ENCODE assay signal across 29 mouse cellular contexts in genomic region chr9:7795581-7795980, GRCm38 (mm10). TPM values are rescaled to one million over a fixed set of nuclear protein-coding genes. Genes with fewer than 3 reads are reported as not detected.
DNase-seq lines count a peak whose midpoint lies in the region; ATAC-seq and TF ChIP-seq lines count a peak whose summit lies in the region.
"Had no signal": no experiment of that assay in that cellular context is flagged by ENCODE, and none has a peak within 500 bp of the region (broad histone marks: within the 10 kb centered on the region; RNA-seq: fewer than 3 reads in every experiment).

No protein-coding gene starts in this region.

- 0 out of 2 replicates have a peak, but pooled peaks cover 6% of the 10 kb centered on the region for H3K4me1 ChIP-seq in forebrain, embryonic 13.5 days
- no peaks in the 10 kb centered on the region for H3K4me1 ChIP-seq in forebrain, embryonic 11.5 days (replicated peaks; ENCODE audit: control insufficient read depth, insufficient read depth, low read length)
- H3K4me1 ChIP-seq in forebrain, embryonic 16.5 days (replicated peaks; ENCODE audit: control insufficient read depth, insufficient read depth, low read length), result no peaks in the 10 kb centered on the region
- no peaks in the 10 kb centered on the region for H3K4me1 ChIP-seq in forebrain, postnatal 0 days (ENCODE audit: insufficient read depth)
- peaks cover 3% of the 10 kb centered on the region; the same call in 1 of the 2 replicates for H3K4me1 ChIP-seq in midbrain, embryonic 16.5 days (ENCODE audit: control insufficient read depth, insufficient read depth, low read length)
- H3K4me1 ChIP-seq in midbrain, embryonic 14.5 days (ENCODE audit: control insufficient read depth, insufficient read depth, low read length), result no peaks in the 10 kb centered on the region
- H3K4me1 ChIP-seq: embryonic facial prominence, embryonic 10.5 days; embryonic facial prominence, embryonic 13.5 days; heart, embryonic 10.5 days; heart, embryonic 13.5 days had no signal

- no peak overlapping the region for H3K4me3 ChIP-seq in forebrain, embryonic 13.5 days
- no peak overlapping the region for H3K4me3 ChIP-seq in forebrain, embryonic 11.5 days (ENCODE audit: low read depth, low read length)
- no peak overlapping the region for H3K4me3 ChIP-seq in forebrain, embryonic 16.5 days (replicated peaks; ENCODE audit: low read length)
- H3K4me3 ChIP-seq in forebrain, postnatal 0 days (ENCODE audit: low read depth, low read length), result no peak overlapping the region
- H3K4me3 ChIP-seq in midbrain, embryonic 16.5 days (ENCODE audit: low read depth, low read length), result no peak overlapping the region
- H3K4me3 ChIP-seq in midbrain, embryonic 14.5 days (replicated peaks; ENCODE audit: low read depth, low read length), result no peak overlapping the region
- no peak overlapping the region for H3K4me3 ChIP-seq in left cerebral cortex, adult 2 months
- H3K4me3 ChIP-seq: embryonic facial prominence, embryonic 10.5 days; embryonic facial prominence, embryonic 13.5 days; erythroblast, embryonic 14.5 days; gastrocnemius, adult 2 months; heart, embryonic 10.5 days; heart, embryonic 13.5 days had no signal

- peaks cover 36% of the 10 kb centered on the region for H3K36me3 ChIP-seq in forebrain, embryonic 13.5 days (ENCODE audit: poor library complexity, severe bottlenecking)
- no peaks in the 10 kb centered on the region; the same call in 1 of the 2 replicates for H3K36me3 ChIP-seq in forebrain, embryonic 11.5 days (ENCODE audit: control insufficient read depth, insufficient read depth, low read length)
- peaks cover 6% of the 10 kb centered on the region; the same call in 1 of the 2 replicates for H3K36me3 ChIP-seq in forebrain, embryonic 16.5 days (ENCODE audit: control insufficient read depth, insufficient read depth)
- H3K36me3 ChIP-seq in forebrain, postnatal 0 days (ENCODE audit: insufficient read depth), result peaks cover 8% of the 10 kb centered on the region
- no peaks in the 10 kb centered on the region for H3K36me3 ChIP-seq in midbrain, embryonic 16.5 days (ENCODE audit: control insufficient read depth, insufficient read depth, low read length)
- H3K36me3 ChIP-seq in midbrain, embryonic 14.5 days (ENCODE audit: control insufficient read depth, insufficient read depth, low read length), result peaks cover 19% of the 10 kb centered on the region; the same call in 1 of the 2 replicates

- peak overlapping the region; percentile 44 for H3K27ac ChIP-seq in forebrain, embryonic 13.5 days
- H3K27ac ChIP-seq in forebrain, embryonic 11.5 days (ENCODE audit: low read depth, low read length), result no peak overlapping the region
- H3K27ac ChIP-seq in forebrain, embryonic 16.5 days (ENCODE audit: low read length), result no peak overlapping the region
- H3K27ac ChIP-seq in forebrain, postnatal 0 days (ENCODE audit: low read depth, low read length), result no peak overlapping the region
- H3K27ac ChIP-seq in midbrain, embryonic 16.5 days (ENCODE audit: low read length), result no peak overlapping the region
- H3K27ac ChIP-seq in midbrain, embryonic 14.5 days (replicated peaks; ENCODE audit: low read depth, low read length), result no peak overlapping the region
- H3K27ac ChIP-seq in left cerebral cortex, adult 2 months, result no peak overlapping the region
- H3K27ac ChIP-seq: embryonic facial prominence, embryonic 10.5 days; embryonic facial prominence, embryonic 13.5 days; gastrocnemius, adult 2 months; heart, embryonic 10.5 days; heart, embryonic 13.5 days; hindbrain, postnatal 0 days had no signal

- no peak for TF ChIP-seq CTCF in forebrain, postnatal 0 days (IDR thresholded peaks at IDR 0.05; ENCODE audit: low read depth)
- no peak for TF ChIP-seq CTCF in left cerebral cortex, adult 2 months (IDR thresholded peaks at IDR 0.05)

- no peaks in the 10 kb centered on the region for H3K9me3 ChIP-seq in forebrain, embryonic 13.5 days (replicated peaks)
- H3K9me3 ChIP-seq in forebrain, embryonic 11.5 days (ENCODE audit: control insufficient read depth, low read length), result no peaks in the 10 kb centered on the region
- H3K9me3 ChIP-seq in forebrain, embryonic 16.5 days (ENCODE audit: control insufficient read depth, low read length), result no peaks in the 10 kb centered on the region
- no peaks in the 10 kb centered on the region for H3K9me3 ChIP-seq in forebrain, postnatal 0 days (ENCODE audit: low read length)
- H3K9me3 ChIP-seq in midbrain, embryonic 16.5 days (replicated peaks; ENCODE audit: control insufficient read depth, low read length, poor library complexity, severe bottlenecking), result no peaks in the 10 kb centered on the region
- no peaks in the 10 kb centered on the region for H3K9me3 ChIP-seq in midbrain, embryonic 14.5 days (ENCODE audit: control insufficient read depth, low read length)
- H3K9me3 ChIP-seq: embryonic facial prominence, embryonic 10.5 days; embryonic facial prominence, embryonic 13.5 days; G1E; heart, embryonic 10.5 days; heart, embryonic 13.5 days had no signal

- intact Hi-C loops in left cerebral cortex, adult 2 months (cut with DNase I), result no loop called here

- no peak overlapping the region for H3K9ac ChIP-seq in forebrain, embryonic 13.5 days
- no peak overlapping the region for H3K9ac ChIP-seq in forebrain, embryonic 11.5 days (ENCODE audit: low read length)
- H3K9ac ChIP-seq in forebrain, embryonic 16.5 days (replicated peaks; ENCODE audit: low read depth, low read length), result no peak overlapping the region
- no peak overlapping the region for H3K9ac ChIP-seq in forebrain, postnatal 0 days
- no peak overlapping the region for H3K9ac ChIP-seq in midbrain, embryonic 16.5 days (ENCODE audit: low read depth, low read length)
- no peak overlapping the region for H3K9ac ChIP-seq in midbrain, embryonic 14.5 days (replicated peaks; ENCODE audit: low read length)
- H3K9ac ChIP-seq: embryonic facial prominence, embryonic 13.5 days; heart, embryonic 13.5 days; hindbrain, embryonic 14.5 days had no signal

- no peak overlapping the region for H3K4me2 ChIP-seq in forebrain, embryonic 13.5 days
- no peak overlapping the region for H3K4me2 ChIP-seq in forebrain, embryonic 11.5 days (ENCODE audit: low read depth, low read length, severe bottlenecking)
- H3K4me2 ChIP-seq in forebrain, embryonic 16.5 days (ENCODE audit: low read length), result no peak overlapping the region
- no peak overlapping the region for H3K4me2 ChIP-seq in forebrain, postnatal 0 days (ENCODE audit: low read depth)
- H3K4me2 ChIP-seq in midbrain, embryonic 16.5 days (ENCODE audit: low read length), result no peak overlapping the region
- H3K4me2 ChIP-seq in midbrain, embryonic 14.5 days (ENCODE audit: low read length), result no peak overlapping the region
- H3K4me2 ChIP-seq: embryonic facial prominence, embryonic 13.5 days; heart, embryonic 13.5 days; hindbrain, embryonic 14.5 days had no signal

- ATAC-seq in forebrain, embryonic 13.5 days, result peak; percentile 11; the same call in 1 of the 2 replicates
- ATAC-seq in forebrain, embryonic 11.5 days (replicated peaks; ENCODE audit: low FRiP score), result no peak
- peak; percentile 25; the same call in 1 of the 2 replicates for ATAC-seq in forebrain, embryonic 16.5 days
- no peak for ATAC-seq in forebrain, postnatal 0 days
- peak; percentile 21; the same call in 1 of the 2 replicates for ATAC-seq in midbrain, embryonic 16.5 days
- ATAC-seq in midbrain, embryonic 14.5 days (ENCODE audit: low FRiP score, low TSS enrichment), result no peak
- ATAC-seq: inflammation-experienced regulatory T-cells, adult 6 months; intestine, embryonic 16.5 days had no signal

- no peaks in the 10 kb centered on the region for H3K27me3 ChIP-seq in forebrain, embryonic 13.5 days
- H3K27me3 ChIP-seq in forebrain, embryonic 11.5 days (ENCODE audit: control insufficient read depth, insufficient read depth, low read length), result no peaks in the 10 kb centered on the region
- no peaks in the 10 kb centered on the region for H3K27me3 ChIP-seq in forebrain, embryonic 16.5 days (replicated peaks; ENCODE audit: control insufficient read depth, insufficient read depth, low read length)
- no peaks in the 10 kb centered on the region for H3K27me3 ChIP-seq in forebrain, postnatal 0 days (ENCODE audit: insufficient read depth, low read length)
- H3K27me3 ChIP-seq in midbrain, embryonic 16.5 days (ENCODE audit: control insufficient read depth, insufficient read depth, low read depth, low read length), result no peaks in the 10 kb centered on the region
- no peaks in the 10 kb centered on the region for H3K27me3 ChIP-seq in midbrain, embryonic 14.5 days (ENCODE audit: control insufficient read depth, insufficient read depth, low read length)
- H3K27me3 ChIP-seq: embryonic facial prominence, embryonic 13.5 days; heart, embryonic 13.5 days had no signal

- DNase-seq in forebrain, embryonic 11.5 days (ENCODE audit: low spot score), result no peak
- no peak for DNase-seq in forebrain, postnatal 0 days
- no peak for DNase-seq in midbrain, embryonic 14.5 days
- no peak for DNase-seq in left cerebral cortex, adult 2 months (ENCODE audit: extremely low spot score in 1 of 2, low spot score in 2 of 2)
- no peak for DNase-seq in MN1 (ENCODE audit: low spot score)
- DNase-seq: cerebellum, adult 11-12 months; cerebellum, adult 8-10 months; cerebellum, postnatal 10 days; cerebellum, postnatal 36 days; embryo, embryonic 11 days; gastrocnemius, adult 2 months; gastrocnemius, postnatal 14 days; heart, adult 18-20 months; heart, postnatal 14 days; heart, postnatal 4 days; kidney, adult 18-20 months had no signal

RNA-seq across cellular contexts. Expression of gene Tmem123, which starts 31.7 kb away (rescaled TPM):
- 48.9 and 51.9 TPM in 2 replicates for polyA plus RNA-seq in forebrain, embryonic 13.5 days (2015; fragmentation: Nextera tagmentation; extraction: Ambion mirVana)
- polyA plus RNA-seq in forebrain, embryonic 11.5 days (2014; fragmentation: Nextera tagmentation; extraction: Ambion mirVana), result 120 and 122 TPM in 2 replicates
- polyA plus RNA-seq in forebrain, embryonic 16.5 days (2015; fragmentation: Nextera tagmentation; extraction: Ambion mirVana), result 23.0 and 31.0 TPM in 2 replicates
- 13.7 and 19.8 TPM in 2 replicates for total RNA-seq in forebrain, postnatal 0 days (2014; rRNA removed)
- 13.9 TPM in 2 replicates for polyA plus RNA-seq in forebrain, postnatal 0 days (2015; fragmentation: Nextera tagmentation; extraction: Ambion mirVana)
- polyA plus RNA-seq in midbrain, embryonic 16.5 days (2015; fragmentation: Nextera tagmentation; extraction: Ambion mirVana), result 14.5 and 15.3 TPM in 2 replicates
- polyA plus RNA-seq in midbrain, embryonic 14.5 days (2014; fragmentation: Nextera tagmentation; extraction: Ambion mirVana), result 16.1 and 32.0 TPM in 2 replicates
- 10 to 100 TPM in 1 of 2 experiments, 1 to 10 TPM in 1; 9.3 to 10.9 TPM for total RNA-seq in left cerebral cortex, adult 2 months (2021)

RNA-seq across cellular contexts. Expression of gene Birc2, which starts 41.3 kb away (rescaled TPM):
- 49.1 and 52.9 TPM in 2 replicates for polyA plus RNA-seq in forebrain, embryonic 13.5 days (2015; fragmentation: Nextera tagmentation; extraction: Ambion mirVana)
- 45.6 and 47.7 TPM in 2 replicates for polyA plus RNA-seq in forebrain, embryonic 11.5 days (2014; fragmentation: Nextera tagmentation; extraction: Ambion mirVana)
- polyA plus RNA-seq in forebrain, embryonic 16.5 days (2015; fragmentation: Nextera tagmentation; extraction: Ambion mirVana), result 56.8 and 57.8 TPM in 2 replicates
- total RNA-seq in forebrain, postnatal 0 days (2014; rRNA removed), result 53.0 and 54.2 TPM in 2 replicates
- 23.8 and 28.8 TPM in 2 replicates for polyA plus RNA-seq in forebrain, postnatal 0 days (2015; fragmentation: Nextera tagmentation; extraction: Ambion mirVana)
- polyA plus RNA-seq in midbrain, embryonic 16.5 days (2015; fragmentation: Nextera tagmentation; extraction: Ambion mirVana), result 41.8 and 43.9 TPM in 2 replicates
- 41.7 and 57.7 TPM in 2 replicates for polyA plus RNA-seq in midbrain, embryonic 14.5 days (2014; fragmentation: Nextera tagmentation; extraction: Ambion mirVana)
- total RNA-seq in left cerebral cortex, adult 2 months (2021), result 10 to 100 TPM; 31.0 to 38.1 TPM

Comparison
In these comparisons a context has a peak if more than half of its experiments do, and no peak if none do; other contexts are left out.
1. ATAC-seq: peak in forebrain, embryonic 13.5 days (single experiment), forebrain, embryonic 16.5 days (single experiment) and midbrain, embryonic 16.5 days (single experiment); none in forebrain, embryonic 11.5 days (single experiment), forebrain, postnatal 0 days (single experiment) and midbrain, embryonic 14.5 days (single experiment).